Mouse (Mus musculus) embryonic fibroblast, embryonic 13.5 days (primary cell): ENCODE measurements around the gene Nhlrc3. TPM values are rescaled to one million over a fixed set of nuclear protein-coding genes. Genes with fewer than 3 reads are reported as not detected.

Experiments
- H3K27ac ChIP-seq: 2 replicates; pipeline ENCODE4 v1.5.1; 2012; ENCODE audit warnings: low read length, control low read depth, inconsistent platforms; ENCODE audit not compliant: insufficient read depth
- H3K4me1 ChIP-seq: 2 replicates; pipeline ENCODE4 v1.6.1; 2011; ENCODE audit warnings: low read length; ENCODE audit not compliant: control insufficient read depth, insufficient read depth
- H3K4me3 ChIP-seq: 2 replicates; pipeline ENCODE4 v1.5.1; 2011; ENCODE audit warnings: mild to moderate bottlenecking, control low read depth, low read length; ENCODE audit not compliant: insufficient read depth
- CTCF ChIP-seq: IDR thresholded peaks from 2 replicates; pipeline ENCODE4 v1.5.1; 2011; ENCODE audit warnings: mild to moderate bottlenecking, control low read depth, low read length, moderate library complexity, borderline replicate concordance; ENCODE audit not compliant: insufficient read depth
- POLR2A ChIP-seq: IDR thresholded peaks from 2 replicates; pipeline ENCODE4 v1.6.1; 2011; ENCODE audit warnings: low read depth, mild to moderate bottlenecking, control low read depth, low read length, moderate library complexity
- polyA plus RNA-seq: library from polyadenylated mRNA; stranded (reverse); fragments of >200 nt; gene quantifications from 2 replicates; pipeline ENCODE4 v1.2.4, GENCODE M21; 2011; ENCODE audit warnings: low read depth; ENCODE audit not compliant: missing spikeins, insufficient read length

Gene Nhlrc3
- polyA plus RNA-seq, 1 experiment, result 17.0 TPM

DNA sequence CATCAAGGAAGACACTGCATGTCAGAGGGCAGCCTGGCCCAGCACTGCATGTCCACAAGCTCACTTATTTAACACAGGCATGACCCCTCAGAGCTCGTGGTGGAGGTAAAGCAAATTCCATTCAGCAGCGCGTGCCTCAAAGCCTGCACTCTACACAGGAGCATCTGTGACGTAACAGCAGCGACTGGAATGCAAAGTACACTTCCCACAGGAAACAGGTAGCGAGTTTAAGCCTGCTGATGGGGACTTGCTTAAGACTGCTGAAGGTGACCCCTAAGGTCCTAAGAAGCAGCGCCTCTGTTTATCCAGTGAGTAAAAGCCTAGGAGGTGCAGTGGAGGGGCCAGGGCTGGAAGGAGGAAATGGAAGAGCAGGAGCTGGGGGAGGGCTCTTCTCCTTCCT, 8.1 kb downstream of the Nhlrc3 start:
- no peak for TF ChIP-seq POLR2A
- no peak for TF ChIP-seq CTCF
- no peaks in the 10 kb centered on the region for H3K4me1 ChIP-seq
- H3K27ac ChIP-seq, result no peak overlapping the region
- H3K4me3 ChIP-seq, result no peak overlapping the region

DNA sequence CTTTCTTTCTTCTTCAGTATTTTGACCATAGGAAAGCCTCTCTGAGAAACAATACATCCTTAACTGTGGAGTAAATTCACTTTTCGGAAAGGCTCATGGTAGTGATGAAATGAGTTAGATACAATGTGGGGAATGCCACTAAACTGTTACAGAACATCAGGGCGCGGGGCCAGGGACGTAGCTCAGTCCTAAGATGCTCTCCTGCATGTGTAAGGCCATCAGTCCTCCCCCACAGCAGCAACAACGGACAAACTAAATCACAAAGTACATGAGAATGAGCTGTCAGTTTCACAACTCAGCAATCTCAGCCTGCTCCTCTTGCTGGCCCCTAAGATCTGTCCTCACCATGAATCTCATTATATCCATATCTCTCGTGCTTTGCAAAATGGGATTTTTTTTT, 8.6 kb downstream of the Nhlrc3 start:
- no peaks in the 10 kb centered on the region for H3K4me1 ChIP-seq
- H3K27ac ChIP-seq, result no peak overlapping the region
- no peak overlapping the region for H3K4me3 ChIP-seq
- TF ChIP-seq POLR2A (no peak), CTCF (no peak)

DNA sequence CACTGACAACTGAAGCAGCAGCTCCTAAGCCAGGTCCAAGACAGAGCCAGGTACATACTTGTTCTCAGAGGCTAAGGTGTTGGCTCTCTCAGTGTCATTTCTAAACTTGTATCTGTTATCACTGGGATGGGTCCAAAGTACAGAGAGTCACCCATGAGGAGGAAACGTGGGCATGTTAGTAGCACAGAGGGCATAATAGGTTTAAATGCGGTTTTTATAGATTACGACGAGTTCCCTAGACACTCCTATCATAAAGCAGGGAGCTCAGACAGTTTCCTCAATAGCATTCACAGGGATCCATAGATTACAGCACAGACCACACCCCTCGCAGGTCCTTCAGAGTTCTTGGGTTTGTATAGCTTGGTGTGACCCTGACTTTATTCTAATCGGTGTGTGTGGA, 9.1 kb downstream of the Nhlrc3 start:
- no peaks in the 10 kb centered on the region for H3K4me1 ChIP-seq
- H3K27ac ChIP-seq, result no peak overlapping the region
- no peak overlapping the region for H3K4me3 ChIP-seq
- TF ChIP-seq CTCF (no peak), POLR2A (no peak)

DNA sequence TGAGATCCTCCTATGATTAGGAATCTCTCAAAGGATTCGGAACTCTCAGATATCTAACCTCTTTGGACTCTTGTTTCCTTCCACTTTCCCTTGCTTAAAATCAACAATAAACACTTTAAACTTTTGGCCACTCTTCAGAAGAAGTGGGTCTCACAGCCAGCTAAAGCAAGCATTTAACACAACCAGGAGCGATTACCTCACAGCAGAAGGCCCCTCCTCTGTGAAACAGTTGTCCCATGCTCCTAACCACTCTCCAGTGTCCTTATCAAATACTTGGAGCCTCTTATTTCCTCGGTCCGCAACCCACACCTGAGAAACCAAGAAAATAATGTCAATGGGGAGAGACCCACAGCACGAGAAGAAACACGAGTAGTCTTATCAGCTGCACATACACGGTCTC, 9.8 kb downstream of the Nhlrc3 start:
- H3K4me1 ChIP-seq, result no peaks in the 10 kb centered on the region
- H3K4me3 ChIP-seq, result no peak overlapping the region
- no peak overlapping the region for H3K27ac ChIP-seq
- TF ChIP-seq CTCF (no peak), POLR2A (no peak)

DNA sequence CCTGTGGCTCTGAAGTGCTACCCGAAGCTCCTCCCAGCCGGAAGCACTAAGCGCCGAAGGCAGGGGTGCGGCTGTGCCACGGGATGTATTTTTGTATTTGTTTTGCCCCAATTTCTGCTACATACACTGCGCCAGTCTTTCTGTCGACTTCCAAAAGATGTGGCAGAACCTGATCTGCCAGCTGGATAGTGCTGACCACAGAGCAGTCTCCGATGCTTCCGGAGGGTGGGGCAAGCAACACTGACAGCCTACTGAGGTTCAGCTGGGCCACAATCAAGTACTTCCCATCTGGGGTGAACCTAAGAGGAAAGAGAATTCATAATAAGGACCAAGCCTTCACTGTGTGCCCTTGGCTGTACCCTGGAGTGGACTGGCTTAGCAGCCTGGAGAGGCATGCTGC, 10.8 kb downstream of the Nhlrc3 start:
- Histone ChIP-seq H3K4me1 (no peaks in the 10 kb centered on the region), H3K4me3 (no peak overlapping the region), H3K27ac (no peak overlapping the region)
- TF ChIP-seq POLR2A, result no peak
- no peak for TF ChIP-seq CTCF

DNA sequence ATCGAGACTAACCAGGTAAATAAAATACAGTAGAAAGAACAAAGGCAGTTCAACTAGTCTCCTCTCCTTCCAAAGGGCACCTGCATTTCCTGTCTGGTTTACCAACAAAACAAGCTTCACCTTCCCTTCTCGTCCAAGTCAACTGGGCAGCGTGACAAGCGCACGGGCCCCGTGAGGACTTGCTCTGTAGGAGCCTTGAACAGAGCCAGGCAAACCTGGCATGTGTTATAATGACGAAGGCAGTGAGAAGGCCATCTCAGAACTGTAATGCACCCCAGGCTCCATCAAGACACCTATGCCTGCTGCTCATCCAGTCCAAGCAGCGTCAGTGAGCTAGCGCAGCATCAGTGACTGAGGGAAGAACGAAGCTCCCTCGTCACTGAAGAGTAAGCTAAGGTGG, 12.5 kb downstream of the Nhlrc3 start:
- no peak overlapping the region for H3K4me3 ChIP-seq
- TF ChIP-seq CTCF (no peak), POLR2A (no peak)
- H3K27ac ChIP-seq, result no peak overlapping the region
- no peaks in the 10 kb centered on the region for H3K4me1 ChIP-seq

DNA sequence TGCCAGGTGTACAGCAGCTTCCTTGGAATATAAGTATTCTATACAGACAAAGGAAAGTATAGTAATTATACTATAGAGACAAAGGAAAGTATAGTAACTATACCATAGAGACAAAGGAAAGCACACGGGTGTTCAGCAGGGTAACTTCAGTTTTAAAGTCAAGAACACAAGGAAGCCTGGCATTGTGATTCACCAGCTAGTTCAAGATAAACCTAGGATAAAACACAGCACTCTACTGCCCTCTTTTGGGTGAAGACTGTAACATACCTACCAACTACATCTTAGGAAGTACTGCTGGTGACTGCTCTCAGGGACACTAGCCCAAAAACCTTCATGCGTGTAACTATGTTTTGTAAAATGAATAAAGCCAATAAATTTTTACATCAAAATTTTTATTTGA, 14.9 kb downstream of the Nhlrc3 start:
- no peak overlapping the region for H3K4me3 ChIP-seq
- TF ChIP-seq POLR2A (no peak), CTCF (no peak)
- H3K4me1 ChIP-seq, result no peaks in the 10 kb centered on the region
- H3K27ac ChIP-seq, result no peak overlapping the region

DNA sequence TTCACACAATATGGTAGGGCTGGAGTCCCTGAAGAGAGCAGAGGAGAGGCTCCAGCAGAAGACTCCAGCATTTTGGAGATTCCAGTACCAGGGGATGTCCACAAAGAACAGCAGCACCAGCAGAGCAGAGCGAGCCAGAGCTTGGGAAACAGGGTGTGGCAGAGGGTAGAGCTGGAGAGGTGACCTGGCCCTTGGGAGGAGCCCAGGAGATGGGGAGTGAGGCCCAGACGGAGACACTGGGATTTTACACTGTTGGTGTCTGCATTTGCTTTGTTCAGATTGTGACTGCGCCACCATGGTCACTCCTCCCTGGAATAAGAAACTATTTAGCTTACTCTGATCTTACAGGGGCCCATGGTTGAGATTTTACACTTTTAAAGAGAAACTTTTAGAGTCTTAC, 16.3 kb downstream of the Nhlrc3 start:
- Histone ChIP-seq H3K4me1 (no peaks in the 10 kb centered on the region), H3K4me3 (no peak overlapping the region), H3K27ac (no peak overlapping the region)
- TF ChIP-seq CTCF (no peak), POLR2A (no peak)

DNA sequence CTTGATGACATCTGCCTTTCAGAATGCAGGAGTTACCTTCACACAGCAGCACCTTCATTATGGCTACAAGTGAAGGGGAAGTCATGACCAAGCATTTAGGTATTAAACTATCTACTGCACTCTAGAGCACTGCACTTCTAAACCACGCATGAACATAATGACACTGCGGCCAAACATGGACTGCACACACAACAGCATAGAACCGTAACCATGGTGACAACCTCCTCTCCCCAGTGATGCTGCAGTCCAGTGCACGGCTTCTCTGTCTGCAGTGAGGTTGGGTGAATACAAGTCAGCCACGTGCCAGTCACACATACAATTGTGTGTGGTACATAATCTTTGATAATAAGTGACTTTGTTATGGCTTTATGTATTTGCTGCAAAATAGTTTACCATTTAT, 17.6 kb downstream of the Nhlrc3 start:
- H3K4me1 ChIP-seq, result no peaks in the 10 kb centered on the region
- H3K27ac ChIP-seq, result no peak overlapping the region
- H3K4me3 ChIP-seq, result no peak overlapping the region
- TF ChIP-seq POLR2A, result no peak
- no peak for TF ChIP-seq CTCF

DNA sequence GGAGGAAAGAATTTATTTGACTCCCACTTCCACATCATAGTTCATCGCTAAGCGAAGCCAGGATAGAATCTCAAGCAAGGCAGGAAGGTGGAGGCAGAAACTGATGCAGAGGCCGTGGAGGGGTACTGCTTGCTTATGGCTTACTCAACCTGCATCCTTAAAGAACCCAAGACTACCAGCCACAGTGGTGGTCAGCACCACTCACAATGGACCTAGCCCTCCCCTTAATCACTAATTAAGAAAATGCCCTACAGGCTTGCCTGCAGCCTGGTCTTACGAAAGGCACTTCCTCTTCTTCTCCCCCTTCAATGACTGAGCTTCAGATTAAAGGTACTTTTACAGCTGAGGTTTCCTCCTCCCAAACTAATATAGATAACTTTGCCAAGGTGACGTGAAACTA, 26.6 kb downstream of the Nhlrc3 start:
- Histone ChIP-seq H3K4me3 (no peak overlapping the region), H3K27ac (no peak overlapping the region), H3K4me1 (no peaks in the 10 kb centered on the region)
- no peak for TF ChIP-seq POLR2A
- no peak for TF ChIP-seq CTCF

DNA sequence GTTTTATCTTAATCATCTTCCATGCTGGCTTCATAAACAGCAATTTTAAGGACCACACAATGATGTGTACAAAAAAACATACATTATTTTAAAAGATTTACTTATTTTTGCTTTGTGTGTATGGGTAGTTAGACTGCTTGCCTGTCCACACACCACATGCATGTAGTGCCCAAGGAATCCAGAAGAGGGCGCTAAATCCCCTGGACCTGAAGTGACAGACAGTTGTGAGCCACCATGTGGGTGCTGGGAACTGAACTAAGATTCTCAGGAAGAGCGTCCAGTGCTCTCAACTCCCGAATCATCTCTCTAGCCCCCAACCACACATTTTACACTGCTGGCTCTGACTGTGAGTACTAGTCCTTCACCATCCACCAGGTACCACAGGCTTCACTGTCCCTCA, 28.5 kb downstream of the Nhlrc3 start:
- Histone ChIP-seq H3K27ac (no peak overlapping the region), H3K4me1 (no peaks in the 10 kb centered on the region), H3K4me3 (no peak overlapping the region)
- no peak for TF ChIP-seq POLR2A
- TF ChIP-seq CTCF, result no peak
